In genomic region chr19:23361124-23361523, GRCm38 (mm10) we compare ENCODE assay signal across 8 mouse cellular contexts.
A peak's percentile ranks its signal among the peaks of the same experiment; 100 is the strongest.
DNase-seq lines count a peak whose midpoint lies in the region; ATAC-seq lines count a peak whose summit lies in the region.

No protein-coding gene starts in this region.

- H3K4me1 ChIP-seq in hindbrain, embryonic 16.5 days (ENCODE audit: control insufficient read depth, insufficient read depth, low read depth, low read length): no peaks in the 10 kb centered on the region
- H3K4me1 ChIP-seq in hindbrain, embryonic 11.5 days (replicated peaks; ENCODE audit: control insufficient read depth, insufficient read depth, low read length): no peaks in the 10 kb centered on the region

- H3K4me3 ChIP-seq in hindbrain, embryonic 16.5 days (ENCODE audit: low read length): no peak overlapping the region
- H3K4me3 ChIP-seq in hindbrain, embryonic 11.5 days (ENCODE audit: low read depth, low read length): no peak overlapping the region

- H3K9me3 ChIP-seq in hindbrain, embryonic 16.5 days (ENCODE audit: control insufficient read depth, low read length): no peaks in the 10 kb centered on the region
- H3K9me3 ChIP-seq in hindbrain, embryonic 11.5 days (ENCODE audit: control insufficient read depth, low read length): no peaks in the 10 kb centered on the region

- no peak overlapping the region for H3K27ac ChIP-seq in hindbrain, embryonic 16.5 days (ENCODE audit: low read depth, low read length)
- no peak overlapping the region for H3K27ac ChIP-seq in hindbrain, embryonic 11.5 days (ENCODE audit: low read depth, low read length)

- H3K27me3 ChIP-seq in hindbrain, embryonic 16.5 days (replicated peaks; ENCODE audit: control insufficient read depth, insufficient read depth, low read length): no peaks in the 10 kb centered on the region
- H3K27me3 ChIP-seq in hindbrain, embryonic 11.5 days (ENCODE audit: control insufficient read depth, insufficient read depth, low read length): no peaks in the 10 kb centered on the region

- no peak overlapping the region for H3K9ac ChIP-seq in hindbrain, embryonic 16.5 days (ENCODE audit: low read depth, low read length)
- H3K9ac ChIP-seq in hindbrain, embryonic 11.5 days (ENCODE audit: low read depth, low read length): no peak overlapping the region

- H3K36me3 ChIP-seq in hindbrain, embryonic 16.5 days (ENCODE audit: control insufficient read depth, insufficient read depth, low read length): no peaks in the 10 kb centered on the region
- no peaks in the 10 kb centered on the region for H3K36me3 ChIP-seq in hindbrain, embryonic 11.5 days (ENCODE audit: control insufficient read depth, insufficient read depth, low read length)

- intact Hi-C loops in left cerebral cortex, postnatal 14 days (cut with DNase I): no loop called here

- H3K4me2 ChIP-seq in hindbrain, embryonic 16.5 days (ENCODE audit: low read length): no peak overlapping the region
- H3K4me2 ChIP-seq in hindbrain, embryonic 11.5 days (replicated peaks; ENCODE audit: low read depth, low read length): no peak overlapping the region

- DNase-seq in hindbrain, embryonic 11.5 days (ENCODE audit: low spot score): no peak
- peak; percentile 84 for DNase-seq in cerebellum, adult 11 months
- peak; percentile 55 to 80 for DNase-seq in frontal cortex, adult 2 months (ENCODE audit: extremely low spot score in 1 of 2, low spot score in 1 of 2)
- DNase-seq in left cerebral cortex, postnatal 14 days (ENCODE audit: low spot score in 2 of 2): peak; percentile 75 to 76
- DNase-seq in spleen, adult 12 weeks (ENCODE audit: low spot score): no peak

- ATAC-seq in hindbrain, embryonic 16.5 days: peak; percentile 76
- ATAC-seq in hindbrain, embryonic 11.5 days (ENCODE audit: low FRiP score): no peak
- ATAC-seq in megakaryocyte-erythroid progenitor cell, adult 5-6 weeks (replicated peaks; ENCODE audit: low FRiP score, low TSS enrichment, poor library complexity, severe bottlenecking): no peak
- no peak for ATAC-seq in inflammation-experienced regulatory T-cells, adult 6 months

- WGBS in hindbrain, embryonic 16.5 days: 64% methylated on average over 4 of the region's 4 CpGs
- 75% methylated on average over 4 of the region's 4 CpGs for WGBS in hindbrain, embryonic 11.5 days

Comparison
In these comparisons a context has a peak if more than half of its experiments do, and no peak if none do; other contexts are left out.
1. DNase-seq: peak in cerebellum, adult 11 months (single experiment), frontal cortex, adult 2 months (2 of 2) and left cerebral cortex, postnatal 14 days (2 of 2); none in hindbrain, embryonic 11.5 days (single experiment) and spleen, adult 12 weeks (single experiment).